Mouse (Mus musculus) myocyte (in vitro differentiated cells): Measurements from ENCODE around the gene P2ry13. TPM values are rescaled to one million over a fixed set of nuclear protein-coding genes. Genes with fewer than 3 reads are reported as not detected.

Experiments
- H3K27me3 ChIP-seq: one replicate; pipeline ENCODE4 v1.6.1; 2011; ENCODE audit not compliant: control insufficient read depth, insufficient read depth, insufficient read length
- H3K36me3 ChIP-seq: one replicate; pipeline ENCODE4 v1.6.1; 2011; ENCODE audit not compliant: control insufficient read depth, insufficient read depth
- H3K4me2 ChIP-seq: one replicate; pipeline ENCODE4 v1.6.1; 2011; ENCODE audit warnings: low read depth, control low read depth
- H3K4me3 ChIP-seq: one replicate; pipeline ENCODE4 v1.5.1; 2011; ENCODE audit warnings: mild to moderate bottlenecking, control low read depth, moderate library complexity
- H3K79me2 ChIP-seq: one replicate; pipeline ENCODE4 v1.6.1; 2011; ENCODE audit not compliant: control insufficient read depth, insufficient read depth
- H3ac ChIP-seq: one replicate; pipeline ENCODE4 v1.6.1; 2011; ENCODE audit not compliant: control insufficient read depth, insufficient read length
- CEBPB ChIP-seq: IDR thresholded peaks from 2 replicates; pipeline ENCODE4 v1.6.1; 2011; ENCODE audit warnings: mild to moderate bottlenecking, moderate library complexity; ENCODE audit not compliant: poor library complexity, insufficient read depth, severe bottlenecking
- E2F4 ChIP-seq: IDR thresholded peaks from one replicate; pipeline ENCODE4 v1.6.1; 2011; ENCODE audit warnings: mild to moderate bottlenecking, control low read depth, moderate library complexity; ENCODE audit not compliant: insufficient read depth
- MAX ChIP-seq: IDR thresholded peaks from one replicate; pipeline ENCODE4 v1.6.1; 2011; ENCODE audit warnings: low read depth, mild to moderate bottlenecking, control low read depth
- MYOD1 ChIP-seq, 3 experiments: IDR thresholded peaks; one replicate each; pipeline ENCODE4 v1.6.1; 2011; ENCODE audit warnings: control low read depth in 2 of 3, low read depth in 2 of 3, mild to moderate bottlenecking in 2 of 3, moderate library complexity in 1 of 3; ENCODE audit not compliant: insufficient read length in 2 of 3, control insufficient read depth in 1 of 3
- MYOG ChIP-seq, 3 experiments: IDR thresholded peaks; one replicate each; pipeline ENCODE4 v1.6.1; 2011; ENCODE audit warnings: control low read depth in 2 of 3, low read depth in 2 of 3, mild to moderate bottlenecking in 2 of 3; ENCODE audit not compliant: insufficient read length in 2 of 3, control insufficient read depth in 1 of 3, insufficient read depth in 1 of 3
- POLR2A ChIP-seq: IDR thresholded peaks from one replicate; pipeline ENCODE4 v1.6.1; 2011; ENCODE audit warnings: low read depth, mild to moderate bottlenecking, control low read depth, moderate library complexity; ENCODE audit not compliant: insufficient read length
- POLR2AphosphoS2 ChIP-seq: IDR thresholded peaks from one replicate; pipeline ENCODE4 v1.6.1; 2011; ENCODE audit warnings: low read depth, control low read depth; ENCODE audit not compliant: insufficient read length
- REST ChIP-seq: IDR thresholded peaks from one replicate; pipeline ENCODE4 v1.6.1; 2011; ENCODE audit warnings: mild to moderate bottlenecking, control low read depth, moderate library complexity; ENCODE audit not compliant: insufficient read depth, insufficient read length
- SRF ChIP-seq: IDR thresholded peaks from one replicate; pipeline ENCODE4 v1.6.1; 2011; ENCODE audit warnings: low read depth; ENCODE audit not compliant: control insufficient read depth, insufficient read length
- TCF12 ChIP-seq: IDR thresholded peaks from one replicate; pipeline ENCODE4 v1.6.1; 2011; ENCODE audit warnings: mild to moderate bottlenecking, control low read depth; ENCODE audit not compliant: poor library complexity, insufficient read depth, severe bottlenecking
- TCF3 ChIP-seq: IDR thresholded peaks from one replicate; pipeline ENCODE4 v1.6.1; 2011; ENCODE audit warnings: low read depth, control low read depth; ENCODE audit not compliant: insufficient read length
- USF1 ChIP-seq: IDR thresholded peaks from one replicate; pipeline ENCODE4 v1.6.1; 2011; ENCODE audit warnings: low read depth, mild to moderate bottlenecking, control low read depth, moderate library complexity
- polyA plus RNA-seq: library from polyadenylated mRNA; unstranded; fragments of >200 nt; fragmentation: generic; extraction: Trizol; gene quantifications from one replicate; pipeline ENCODE4 v1.2.1, GENCODE M21; 2012; ENCODE audit warnings: missing spikeins

Gene P2ry13
- polyA plus RNA-seq, 1 experiment, result not detected

- no peaks in the 10 kb centered on the region for H3K27me3 ChIP-seq
Observed at GRCm38 (mm10) chr3:59191674-59192073, 19.0 kb downstream of the P2ry13 start.

GRCm38 (mm10) chr3:59187336-59187735 lies 23.3 kb downstream of the P2ry13 start:
- no peak for TF ChIP-seq POLR2AphosphoS2
- TF ChIP-seq CEBPB, result no peak
- no peak for TF ChIP-seq MYOD1 (IDR thresholded peaks at IDR 0.05; ENCODE audit: control insufficient read depth in 1 of 3, insufficient read length in 2 of 3, low read depth in 2 of 3)
- no peak for TF ChIP-seq TCF3
- TF ChIP-seq MAX, result no peak
- no peak for TF ChIP-seq POLR2A
- no peak for TF ChIP-seq E2F4
- no peak for TF ChIP-seq REST
- no peak for TF ChIP-seq MYOG (IDR thresholded peaks at IDR 0.05; ENCODE audit: control insufficient read depth in 1 of 3, insufficient read depth in 1 of 3, insufficient read length in 2 of 3, low read depth in 2 of 3)
- no peak for TF ChIP-seq USF1
- no peak for TF ChIP-seq TCF12
- TF ChIP-seq SRF, result no peak
- no peak overlapping the region for H3K4me3 ChIP-seq
- H3K36me3 ChIP-seq, result no peaks in the 10 kb centered on the region
- no peaks in the 10 kb centered on the region for H3K27me3 ChIP-seq
- no peaks in the 10 kb centered on the region for H3K79me2 ChIP-seq
- no peak overlapping the region for H3ac ChIP-seq
- no peak overlapping the region for H3K4me2 ChIP-seq

More at GRCm38 (mm10) chr3:59191674-59192073, 19.0 kb downstream of the P2ry13 start:
- H3K4me3 ChIP-seq, result no peak overlapping the region
- no peaks in the 10 kb centered on the region for H3K36me3 ChIP-seq
- H3K79me2 ChIP-seq, result no peaks in the 10 kb centered on the region
- no peak overlapping the region for H3K4me2 ChIP-seq
- no peak overlapping the region for H3ac ChIP-seq
- no peak for TF ChIP-seq MYOD1 (IDR thresholded peaks at IDR 0.05; ENCODE audit: control insufficient read depth in 1 of 3, insufficient read length in 2 of 3, low read depth in 2 of 3)
- no peak for TF ChIP-seq USF1
- no peak for TF ChIP-seq TCF3
- no peak for TF ChIP-seq MYOG (IDR thresholded peaks at IDR 0.05; ENCODE audit: control insufficient read depth in 1 of 3, insufficient read depth in 1 of 3, insufficient read length in 2 of 3, low read depth in 2 of 3)
- TF ChIP-seq POLR2A, result no peak
- TF ChIP-seq MAX, result no peak
- no peak for TF ChIP-seq CEBPB
- no peak for TF ChIP-seq E2F4
- no peak for TF ChIP-seq POLR2AphosphoS2
- TF ChIP-seq SRF, result no peak
- TF ChIP-seq REST, result no peak
- TF ChIP-seq TCF12, result no peak

DNA sequence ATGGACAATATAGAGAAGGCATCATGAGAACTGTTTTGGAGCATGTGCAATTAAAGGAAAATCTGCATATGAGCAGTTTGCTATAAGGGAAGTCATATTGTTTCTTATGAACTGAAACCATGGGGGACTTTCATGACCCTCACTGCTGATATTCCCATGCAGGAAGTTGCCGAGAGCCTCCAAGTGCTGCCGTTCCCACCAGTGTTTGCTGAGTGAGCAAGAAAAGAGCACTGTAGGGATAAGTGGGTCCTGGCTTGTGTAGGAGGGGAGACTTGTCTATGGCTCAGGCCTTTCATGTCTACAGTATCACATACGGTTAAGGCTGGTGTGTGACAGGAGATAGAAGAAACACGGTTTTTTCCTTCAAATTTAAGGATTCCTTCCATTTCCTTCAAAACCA lies 25.0 kb downstream of the P2ry13 start:
- H3K36me3 ChIP-seq, result no peaks in the 10 kb centered on the region
- no peaks in the 10 kb centered on the region for H3K27me3 ChIP-seq
- no peak overlapping the region for H3K4me2 ChIP-seq
- TF ChIP-seq MAX, result no peak
- no peak for TF ChIP-seq TCF3
- no peak for TF ChIP-seq E2F4
- TF ChIP-seq MYOD1 (IDR thresholded peaks at IDR 0.05; ENCODE audit: control insufficient read depth in 1 of 3, insufficient read length in 2 of 3, low read depth in 2 of 3), result no peak
- TF ChIP-seq TCF12, result no peak
- TF ChIP-seq POLR2AphosphoS2, result no peak
- TF ChIP-seq REST, result no peak
- no peak for TF ChIP-seq POLR2A
- TF ChIP-seq SRF, result no peak
- no peak for TF ChIP-seq MYOG (IDR thresholded peaks at IDR 0.05; ENCODE audit: control insufficient read depth in 1 of 3, insufficient read depth in 1 of 3, insufficient read length in 2 of 3, low read depth in 2 of 3)
- no peak for TF ChIP-seq CEBPB
- TF ChIP-seq USF1, result no peak
- H3K79me2 ChIP-seq, result no peaks in the 10 kb centered on the region
- H3ac ChIP-seq, result no peak overlapping the region
- H3K4me3 ChIP-seq, result no peak overlapping the region

DNA sequence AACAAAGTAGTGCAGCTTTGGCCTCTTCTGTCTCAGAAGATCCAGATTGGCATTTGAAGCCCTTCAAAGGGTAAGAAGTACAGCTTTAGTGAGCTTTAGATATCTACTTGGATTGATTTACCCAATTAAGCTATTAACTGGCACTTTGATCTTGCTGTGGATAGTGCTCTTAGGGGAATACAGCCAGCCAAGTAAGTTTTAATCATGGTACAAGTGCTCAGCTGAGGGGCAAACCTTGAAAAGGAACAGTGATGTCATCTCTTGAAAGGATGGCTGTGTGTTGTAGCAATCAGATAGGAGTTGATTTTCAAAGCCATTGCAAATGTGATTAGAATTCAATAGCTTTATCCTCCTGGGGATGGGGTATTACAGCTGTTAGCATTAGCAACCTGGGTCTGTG lies 28.6 kb downstream of the P2ry13 start:
- Histone ChIP-seq H3ac (no peak overlapping the region), H3K36me3 (no peaks in the 10 kb centered on the region), H3K79me2 (no peaks in the 10 kb centered on the region), H3K27me3 (no peaks in the 10 kb centered on the region), H3K4me3 (no peak overlapping the region), H3K4me2 (no peak overlapping the region)
- no peak for TF ChIP-seq SRF
- TF ChIP-seq REST, result no peak
- TF ChIP-seq TCF12, result no peak

DNA sequence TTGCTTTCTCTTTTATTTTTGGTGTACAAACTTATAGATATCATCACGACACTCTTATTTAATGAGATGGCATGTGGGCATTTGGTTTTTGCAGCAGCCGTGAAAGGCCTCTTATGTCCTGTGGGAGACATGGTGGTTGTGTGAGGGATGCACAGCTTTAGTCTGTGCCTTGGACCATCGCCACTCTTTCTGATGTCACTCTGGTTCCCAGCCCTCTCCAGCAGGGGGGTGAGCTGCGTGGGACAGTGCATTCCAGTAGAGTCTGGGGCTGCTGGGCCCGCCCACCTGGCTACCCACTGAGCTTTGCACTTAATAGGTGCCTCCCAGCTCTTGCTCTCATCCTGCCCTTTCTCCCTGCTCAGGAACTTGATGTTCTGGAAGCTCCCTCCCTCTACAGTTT lies 29.5 kb downstream of the P2ry13 start:
- Histone ChIP-seq H3K36me3 (no peaks in the 10 kb centered on the region), H3K79me2 (no peaks in the 10 kb centered on the region), H3K27me3 (no peaks in the 10 kb centered on the region), H3ac (no peak overlapping the region), H3K4me3 (no peak overlapping the region), H3K4me2 (no peak overlapping the region)
- TF ChIP-seq MAX (no peak), POLR2AphosphoS2 (no peak), CEBPB (no peak), SRF (no peak), REST (no peak), POLR2A (no peak), USF1 (no peak), TCF12 (no peak), E2F4 (no peak), MYOG (IDR thresholded peaks at IDR 0.05; ENCODE audit: control insufficient read depth in 1 of 3, insufficient read depth in 1 of 3, insufficient read length in 2 of 3, low read depth in 2 of 3) (no peak), TCF3 (no peak), MYOD1 (IDR thresholded peaks at IDR 0.05; ENCODE audit: control insufficient read depth in 1 of 3, insufficient read length in 2 of 3, low read depth in 2 of 3) (no peak)
